Mouse (Mus musculus) bone marrow, adult 2 months (tissue): ENCODE data around the gene Ercc1. TPM values are rescaled to one million over a fixed set of nuclear protein-coding genes. Genes with fewer than 3 reads are reported as not detected.

Experiments used
- H3K27ac ChIP-seq: fragments of 200-500 bp; 2 replicates; pipeline ENCODE4 v1.5.1; 2012; ENCODE audit warnings: low read depth, mild to moderate bottlenecking, control low read depth, inconsistent platforms, low read length; ENCODE audit not compliant: control insufficient read depth, poor library complexity, insufficient read depth
- H3K4me1 ChIP-seq: fragments of 200-500 bp; 2 replicates; pipeline ENCODE4 v1.6.1; 2011; ENCODE audit warnings: low read length; ENCODE audit not compliant: control insufficient read depth, insufficient read depth
- H3K4me3 ChIP-seq: fragments of 200-500 bp; replicated peaks from 2 replicates; pipeline ENCODE3; 2011; ENCODE audit warnings: mild to moderate bottlenecking, low read depth, low read length, control low read depth; ENCODE audit not compliant: control insufficient read depth
- CTCF ChIP-seq: fragments of 200-500 bp; IDR thresholded peaks from 2 replicates; pipeline ENCODE4 v1.5.1; 2011; ENCODE audit warnings: low read length, control low read depth; ENCODE audit not compliant: control insufficient read depth, insufficient read depth
- POLR2A ChIP-seq: fragments of 200-500 bp; IDR thresholded peaks from 2 replicates; pipeline ENCODE4 v1.6.1; 2011; ENCODE audit warnings: low read depth, mild to moderate bottlenecking, control low read depth, low read length, borderline replicate concordance; ENCODE audit not compliant: control insufficient read depth
- WGBS: fragments of 180-500 bp; shearing (Covaris S2); methylation state at CpG from one replicate; pipeline ENCODE4 v1.1.7; 2018; 5-methylcytosine and 5-hydroxymethylcytosine counted together
- polyA plus RNA-seq: library from polyadenylated mRNA; stranded (reverse); fragments of >200 nt; gene quantifications from 2 replicates; pipeline ENCODE4 v1.2.4, GENCODE M21; 2011; ENCODE audit warnings: low replicate concordance; ENCODE audit not compliant: missing spikeins, insufficient read depth, insufficient read length

Gene Ercc1
- polyA plus RNA-seq, 1 experiment = 31.3 TPM

DNA sequence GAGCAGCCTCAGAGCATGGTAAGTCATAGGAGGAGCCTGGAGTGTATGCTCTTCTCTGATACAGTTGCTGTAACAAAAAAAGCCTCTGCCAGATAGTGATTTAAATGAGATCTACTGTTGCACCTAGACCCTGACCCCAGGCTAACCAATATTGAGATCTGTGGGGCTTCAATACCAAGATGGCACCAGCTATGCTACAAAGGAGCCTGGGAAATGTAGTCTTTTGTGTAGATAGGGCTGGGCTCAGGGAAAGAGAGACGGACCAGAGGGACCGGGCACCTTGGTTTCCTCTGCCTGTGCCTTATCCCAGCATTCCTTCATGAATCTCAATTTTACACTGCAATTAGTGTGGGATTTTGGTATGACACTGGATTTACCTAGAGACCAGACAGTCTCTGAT is 28.8 kb downstream of the Ercc1 start:
- TF ChIP-seq CTCF (no peak), POLR2A (no peak)
- Histone ChIP-seq H3K4me3 (no peak overlapping the region), H3K4me1 (no peaks in the 10 kb centered on the region), H3K27ac (no peak overlapping the region)
- WGBS = 90% methylated on average over 2 of the region's 2 CpGs

- Histone ChIP-seq H3K27ac (no peak overlapping the region), H3K4me1 (no peaks in the 10 kb centered on the region), H3K4me3 (no peak overlapping the region)
- WGBS = 74% methylated on average over 18 of the region's 18 CpGs
- no peak for TF ChIP-seq CTCF
- no peak for TF ChIP-seq POLR2A
Observed at GRCm38 (mm10) chr7:19375368-19375767, 30.8 kb downstream of the Ercc1 start.

DNA sequence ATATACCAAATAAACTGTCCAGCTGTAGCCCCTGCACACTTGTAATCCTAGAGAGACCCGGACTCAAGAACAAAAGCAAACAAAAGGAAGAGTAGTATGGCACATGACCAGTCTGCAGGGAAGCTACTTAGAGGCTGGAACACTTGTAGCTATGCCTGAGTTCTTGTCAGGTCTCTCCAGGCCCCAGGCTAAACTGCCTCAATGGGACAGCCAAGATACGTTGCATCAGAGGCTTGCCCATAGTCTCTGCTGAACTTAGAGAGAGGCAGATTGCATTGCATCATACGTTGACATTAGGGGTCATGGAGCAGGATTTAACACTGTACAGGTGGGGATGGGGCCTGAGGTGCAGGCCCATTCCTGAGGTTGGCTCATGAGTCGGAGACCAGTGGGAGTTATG is 31.4 kb downstream of the Ercc1 start:
- 84% methylated on average over 4 of the region's 4 CpGs for WGBS
- Histone ChIP-seq H3K4me3 (no peak overlapping the region), H3K4me1 (no peaks in the 10 kb centered on the region), H3K27ac (no peak overlapping the region)
- TF ChIP-seq CTCF = no peak
- no peak for TF ChIP-seq POLR2A

GRCm38 (mm10) chr7:19378049-19378448 is 33.5 kb downstream of the Ercc1 start:
- Histone ChIP-seq H3K4me3 (no peak overlapping the region), H3K27ac (no peak overlapping the region)
- 75% methylated on average over 8 of the region's 8 CpGs for WGBS

GRCm38 (mm10) chr7:19381377-19382165 is 37.0 kb downstream of the Ercc1 start, which contains the start of gene Ercc2:
TSS of gene Ercc2 (plus strand) at chr7:19382010.
- H3K4me1 ChIP-seq = no peaks in the 10 kb centered on the region; the same call in 1 of the 2 replicates
- H3K4me3 ChIP-seq = peak within 1 kb of the TSS; percentile 96
- no peak within 1 kb of the TSS for H3K27ac ChIP-seq
- 6% methylated on average over 42 of the region's 48 CpGs for WGBS
- TF ChIP-seq CTCF (no peak), POLR2A (peak; percentile 52; the same call in 1 of the 2 replicates)

More at GRCm38 (mm10) chr7:19378049-19378448, 33.5 kb downstream of the Ercc1 start:
- H3K4me1 ChIP-seq = no peaks in the 10 kb centered on the region
- TF ChIP-seq POLR2A (no peak), CTCF (no peak)

GRCm38 (mm10) chr7:19382166-19382541 is 37.6 kb downstream of the Ercc1 start:
- Histone ChIP-seq H3K4me1 (no peaks in the 10 kb centered on the region; the same call in 1 of the 2 replicates), H3K27ac (no peak overlapping the region), H3K4me3 (peak overlapping the region; percentile 96)
- TF ChIP-seq POLR2A (no peak), CTCF (no peak)
- under 1% methylated on average over 32 of the region's 37 CpGs for WGBS

- WGBS = 92% methylated on average over 9 of the region's 9 CpGs
- Histone ChIP-seq H3K4me1 (no peaks in the 10 kb centered on the region; the same call in 1 of the 2 replicates), H3K27ac (no peak overlapping the region), H3K4me3 (no peak overlapping the region)
- TF ChIP-seq POLR2A (no peak), CTCF (no peak)
Observed at GRCm38 (mm10) chr7:19383708-19384107, 39.1 kb downstream of the Ercc1 start.

DNA sequence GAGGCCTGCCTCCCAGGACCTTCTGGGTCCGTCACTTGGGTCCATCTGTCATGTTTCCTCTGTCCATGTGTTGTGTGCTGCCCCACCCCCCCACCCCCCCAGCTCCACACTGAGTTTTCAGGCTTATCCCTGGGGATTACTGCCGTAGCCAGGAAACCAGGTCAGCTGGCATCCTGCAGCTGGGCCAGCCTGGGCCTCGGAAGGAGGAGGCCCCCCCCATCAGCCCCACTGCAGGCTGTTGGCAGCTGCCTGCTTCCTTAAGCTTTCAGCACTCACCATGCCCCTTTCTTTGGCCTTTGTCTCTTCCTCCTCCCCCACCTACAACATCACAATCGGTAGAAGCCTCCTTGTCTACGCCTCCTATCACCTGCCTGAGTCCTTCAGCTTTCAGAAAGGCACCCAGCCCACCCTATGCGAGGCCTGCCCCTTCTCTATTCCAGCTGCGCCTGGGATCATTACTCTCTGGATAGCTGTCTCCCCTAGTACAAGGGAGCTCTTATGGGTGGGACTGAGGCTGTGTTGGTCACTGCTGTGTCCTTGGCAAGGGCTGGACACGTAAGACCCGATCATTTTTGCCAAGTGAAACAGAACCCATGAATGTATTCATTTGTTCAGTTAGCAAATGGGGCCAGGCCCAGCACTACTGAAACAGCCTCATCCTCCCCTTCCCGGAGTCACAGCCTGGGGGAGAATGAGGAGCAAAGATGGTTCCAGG is 44.3 kb downstream of the Ercc1 start:
- Histone ChIP-seq H3K4me3 (no peak overlapping the region), H3K27ac (no peak overlapping the region), H3K4me1 (no peaks in the 10 kb centered on the region; the same call in 1 of the 2 replicates)
- TF ChIP-seq CTCF (no peak), POLR2A (no peak)
- 79% methylated on average over 10 of the region's 10 CpGs for WGBS
